Comparison of ENCODE assay signal across 9 mouse cellular contexts in the genomic region with DNA sequence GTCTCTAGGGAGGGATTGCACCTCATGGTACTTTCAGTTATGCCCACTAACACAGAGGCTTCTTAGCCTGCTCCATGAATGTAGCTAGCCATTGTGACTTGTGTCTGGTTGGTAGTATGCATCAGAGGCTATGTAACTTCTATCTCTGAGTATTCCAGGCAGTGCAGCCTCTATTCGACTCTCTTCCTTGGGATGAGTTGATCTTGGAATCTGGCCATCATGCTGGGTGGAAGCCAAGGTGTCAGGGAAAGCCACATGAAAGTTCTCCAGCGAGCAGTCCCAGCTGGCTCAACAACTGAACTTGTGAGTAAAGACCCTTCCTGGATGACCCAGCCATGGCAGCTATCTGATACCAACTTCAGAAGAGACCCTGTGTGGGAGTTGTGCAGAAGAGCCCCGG.
DNase-seq lines count a peak whose midpoint lies in the region; ATAC-seq lines count a peak whose summit lies in the region.
"Had no signal": no experiment of that assay in that cellular context is flagged by ENCODE, and none has a peak within 500 bp of the region (broad histone marks: within the 10 kb centered on the region; RNA-seq: fewer than 3 reads in every experiment).

No protein-coding gene starts in this region.

- 46% methylated on average over 3 of the region's 3 CpGs for WGBS in heart, embryonic 12.5 days
- WGBS in large intestine, adult 2 months, result 36% methylated on average over 3 of the region's 3 CpGs

- no peaks in the 10 kb centered on the region for H3K9me3 ChIP-seq in heart, embryonic 12.5 days (replicated peaks)
- H3K9me3 ChIP-seq: neural tube, embryonic 12.5 days had no signal

- H3K4me1 ChIP-seq in heart, embryonic 12.5 days (replicated peaks), result no peaks in the 10 kb centered on the region
- H3K4me1 ChIP-seq: neural tube, embryonic 12.5 days had no signal

- no peak overlapping the region for H3K27ac ChIP-seq in heart, embryonic 12.5 days (ENCODE audit: poor library complexity, severe bottlenecking)
- H3K27ac ChIP-seq: neural tube, embryonic 12.5 days had no signal

- no peaks in the 10 kb centered on the region for H3K27me3 ChIP-seq in heart, embryonic 12.5 days (replicated peaks)
- H3K27me3 ChIP-seq: neural tube, embryonic 12.5 days had no signal

- DNase-seq in cerebellum, adult 18-20 months, result peak; percentile 26 to 36
- no peak for DNase-seq in cerebellum, adult 11-12 months
- DNase-seq in adrenal gland, adult 2 months, result peak; percentile 81
- peak; percentile 42 for DNase-seq in large intestine, adult 2 months (ENCODE audit: low read depth, low spot score)
- peak; percentile 3 to 63 for DNase-seq in urinary bladder, postnatal 36 days (ENCODE audit: low spot score in 2 of 2)

- H3K4me3 ChIP-seq in heart, embryonic 12.5 days, result no peak overlapping the region
- H3K4me3 ChIP-seq: neural tube, embryonic 12.5 days had no signal

- H3K4me2 ChIP-seq in heart, embryonic 12.5 days, result no peak overlapping the region
- H3K4me2 ChIP-seq: neural tube, embryonic 12.5 days had no signal

- ATAC-seq in heart, embryonic 12.5 days (ENCODE audit: insufficient number of reproducible peaks, low FRiP score), result peak; percentile 63
- ATAC-seq in megakaryocyte-erythroid progenitor cell, adult 5-6 weeks (replicated peaks; ENCODE audit: low FRiP score, low TSS enrichment, poor library complexity, severe bottlenecking), result no peak
- ATAC-seq in erythroid progenitor cell, adult 5-6 weeks (replicated peaks; ENCODE audit: low FRiP score, poor library complexity, severe bottlenecking), result no peak

- no peak overlapping the region for H3K9ac ChIP-seq in heart, embryonic 12.5 days
- H3K9ac ChIP-seq: neural tube, embryonic 12.5 days had no signal

- H3K36me3 ChIP-seq in heart, embryonic 12.5 days, result no peaks in the 10 kb centered on the region
- H3K36me3 ChIP-seq: neural tube, embryonic 12.5 days had no signal
